Mouse (Mus musculus) cerebellum, postnatal 10 days (tissue): ENCODE measurements around the gene Tdrd6.

Source experiments
- DNase-seq, 2 experiments: peaks; one replicate each; pipeline ENCODE4 v3.0.0; 2021; ENCODE audit warnings: mixed read lengths in 2 of 2

Gene Tdrd6

GRCm38 (mm10) chr17:43612221-43612620 lies 17.9 kb downstream of the Tdrd6 start:
- no peak for DNase-seq

GRCm38 (mm10) chr17:43611586-43611985 lies 18.5 kb downstream of the Tdrd6 start:
- DNase-seq: peak; percentile 74 to 81

- peak; percentile 81 to 85 for DNase-seq
Observed at GRCm38 (mm10) chr17:43606704-43607103, 23.4 kb downstream of the Tdrd6 start.

- no peak for DNase-seq
Observed at GRCm38 (mm10) chr17:43598706-43599105, 31.4 kb downstream of the Tdrd6 start.

GRCm38 (mm10) chr17:43597742-43598141 lies 32.4 kb downstream of the Tdrd6 start:
- DNase-seq: no peak

GRCm38 (mm10) chr17:43592296-43593291 lies 37.5 kb downstream of the Tdrd6 start:
- peak; percentile 27 to 58 for DNase-seq

GRCm38 (mm10) chr17:43590531-43590930 lies 39.6 kb downstream of the Tdrd6 start:
- DNase-seq: peak in 1 of 2 experiments; percentile 36

- no peak for DNase-seq
Observed at GRCm38 (mm10) chr17:43589750-43590149, 40.3 kb downstream of the Tdrd6 start.

- DNase-seq: no peak
Observed at GRCm38 (mm10) chr17:43587278-43587677, 42.8 kb downstream of the Tdrd6 start.

GRCm38 (mm10) chr17:43584771-43585170 lies 45.3 kb downstream of the Tdrd6 start:
- no peak for DNase-seq

GRCm38 (mm10) chr17:43581012-43581467 lies 49.1 kb downstream of the Tdrd6 start:
- peak; percentile 12 to 16 for DNase-seq

GRCm38 (mm10) chr17:43580456-43580855 lies 49.6 kb downstream of the Tdrd6 start:
- no peak for DNase-seq

- DNase-seq: peak in 1 of 2 experiments; percentile 19
Observed at GRCm38 (mm10) chr17:43573624-43574073, 56.5 kb downstream of the Tdrd6 start.

GRCm38 (mm10) chr17:43569287-43569686 lies 60.8 kb downstream of the Tdrd6 start:
- no peak for DNase-seq

- peak; percentile 61 to 68 for DNase-seq
Observed at GRCm38 (mm10) chr17:43567992-43568888, 61.9 kb downstream of the Tdrd6 start, which contains the start of gene Pla2g7. TSS of gene Pla2g7 (plus strand) at chr17:43568098.

- no peak for DNase-seq
Observed at GRCm38 (mm10) chr17:43567593-43567991, 62.5 kb downstream of the Tdrd6 start.
